Mouse (Mus musculus) bone marrow, adult 2 months (tissue): ENCODE results near the gene Nfia.

ENCODE experiments used
- CTCF ChIP-seq: fragments of 200-500 bp; IDR thresholded peaks from 2 replicates; pipeline ENCODE4 v1.5.1; 2011; ENCODE audit warnings: low read length, control low read depth; ENCODE audit not compliant: control insufficient read depth, insufficient read depth
- POLR2A ChIP-seq: fragments of 200-500 bp; IDR thresholded peaks from 2 replicates; pipeline ENCODE4 v1.6.1; 2011; ENCODE audit warnings: low read depth, mild to moderate bottlenecking, control low read depth, low read length, borderline replicate concordance; ENCODE audit not compliant: control insufficient read depth

DNA sequence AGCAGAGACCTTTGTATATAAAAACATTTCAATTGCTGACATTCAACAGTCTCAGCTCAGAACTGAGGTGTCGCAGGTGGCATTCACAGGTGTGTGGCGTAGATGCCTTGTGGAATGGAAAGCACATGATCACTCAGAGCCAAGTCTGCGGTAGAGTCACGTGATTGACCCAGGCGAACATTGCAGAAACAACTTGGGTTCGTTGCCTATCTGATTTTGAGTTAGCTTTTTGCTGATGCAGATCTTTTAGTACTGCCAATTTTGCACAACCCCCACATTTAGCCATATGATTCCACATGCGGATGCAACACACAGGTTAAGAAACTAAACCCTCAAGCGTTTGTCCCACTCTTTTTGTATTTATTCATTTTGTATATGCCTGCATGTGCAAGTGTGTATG lies 272.1 kb downstream of the Nfia start:
- no peak for TF ChIP-seq CTCF
- no peak for TF ChIP-seq POLR2A
